In the genomic region with DNA sequence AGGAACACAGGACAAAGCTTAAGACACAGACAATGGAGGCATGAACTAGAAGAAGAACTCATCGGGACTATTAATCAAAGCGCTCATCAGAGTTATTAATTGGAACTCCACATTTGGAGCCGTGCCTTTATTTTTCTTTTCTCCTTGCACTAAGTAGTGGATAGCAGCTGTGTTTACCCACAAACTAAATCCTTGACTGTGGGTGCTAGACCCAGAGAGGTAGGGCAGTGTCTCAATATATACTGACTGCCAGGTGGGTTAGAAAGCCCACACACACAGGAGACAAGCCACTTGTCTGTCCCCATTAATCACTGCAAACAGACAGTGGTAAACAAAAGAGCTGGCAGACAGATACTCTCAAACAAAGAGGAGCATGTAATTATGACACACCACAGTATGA, we compare ENCODE assay signal across 18 mouse cellular contexts.
A peak's percentile ranks its signal among the peaks of the same experiment; 100 is the strongest.
DNase-seq lines count a peak whose midpoint lies in the region; ATAC-seq lines count a peak whose summit lies in the region.
"Had no signal": no experiment of that assay in that cellular context is flagged by ENCODE, and none has a peak within 500 bp of the region (broad histone marks: within the 10 kb centered on the region; RNA-seq: fewer than 3 reads in every experiment).

No protein-coding gene starts in this region.

- H3K36me3 ChIP-seq in forebrain, embryonic 13.5 days (ENCODE audit: poor library complexity, severe bottlenecking), result no peaks in the 10 kb centered on the region
- H3K36me3 ChIP-seq in forebrain, embryonic 11.5 days (ENCODE audit: control insufficient read depth, insufficient read depth, low read length), result no peaks in the 10 kb centered on the region; the same call in 1 of the 2 replicates
- no peaks in the 10 kb centered on the region for H3K36me3 ChIP-seq in hindbrain, embryonic 13.5 days
- H3K36me3 ChIP-seq in hindbrain, embryonic 10.5 days, result no peaks in the 10 kb centered on the region
- H3K36me3 ChIP-seq: heart, embryonic 15.5 days; hindbrain, embryonic 12.5 days had no signal

- no peaks in the 10 kb centered on the region for H3K4me1 ChIP-seq in forebrain, embryonic 13.5 days
- no peaks in the 10 kb centered on the region for H3K4me1 ChIP-seq in forebrain, embryonic 11.5 days (replicated peaks; ENCODE audit: control insufficient read depth, insufficient read depth, low read length)
- 0 out of 2 replicates have a peak, but pooled peaks cover 4% of the 10 kb centered on the region for H3K4me1 ChIP-seq in hindbrain, embryonic 13.5 days (replicated peaks)
- peaks cover 3% of the 10 kb centered on the region for H3K4me1 ChIP-seq in hindbrain, embryonic 10.5 days (replicated peaks)
- H3K4me1 ChIP-seq: hindbrain, embryonic 12.5 days had no signal

- H3K27me3 ChIP-seq in forebrain, embryonic 13.5 days, result no peaks in the 10 kb centered on the region
- H3K27me3 ChIP-seq in forebrain, embryonic 11.5 days (ENCODE audit: control insufficient read depth, insufficient read depth, low read length), result no peaks in the 10 kb centered on the region
- H3K27me3 ChIP-seq in hindbrain, embryonic 13.5 days, result no peaks in the 10 kb centered on the region
- H3K27me3 ChIP-seq in hindbrain, embryonic 10.5 days (ENCODE audit: insufficient read depth, poor library complexity, severe bottlenecking), result peaks cover 3% of the 10 kb centered on the region; the same call in 1 of the 2 replicates
- H3K27me3 ChIP-seq: CH12.LX; heart, embryonic 15.5 days; hindbrain, embryonic 12.5 days had no signal

- H3K9ac ChIP-seq in forebrain, embryonic 13.5 days, result no peak overlapping the region
- no peak overlapping the region for H3K9ac ChIP-seq in forebrain, embryonic 11.5 days (ENCODE audit: low read length)
- no peak overlapping the region for H3K9ac ChIP-seq in hindbrain, embryonic 13.5 days
- H3K9ac ChIP-seq: heart, embryonic 15.5 days; hindbrain, embryonic 12.5 days had no signal

- no peak for DNase-seq in forebrain, embryonic 11.5 days (ENCODE audit: low spot score)
- DNase-seq in hindbrain, embryonic 10.5 days (ENCODE audit: low spot score), result no peak
- DNase-seq in Muller cell, postnatal 12 days (ENCODE audit: inconsistent ontology term), result peak; percentile 62
- DNase-seq in retina, embryonic 14.5 days (ENCODE audit: low spot score), result peak; percentile 57
- DNase-seq in heart, postnatal 10 days, result no peak
- DNase-seq: adrenal gland, adult 2 months; adrenal gland, postnatal 25 days; cerebellum, adult 2 months; cerebellum, postnatal 10 days; gastrocnemius, postnatal 36 days; heart, adult 18-20 months; kidney, adult 18-20 months had no signal

- 0 out of 2 replicates have a peak, but pooled peaks have one; percentile 48 for ATAC-seq in forebrain, embryonic 13.5 days
- no peak for ATAC-seq in forebrain, embryonic 11.5 days (replicated peaks; ENCODE audit: low FRiP score)
- ATAC-seq in hindbrain, embryonic 13.5 days (ENCODE audit: low FRiP score), result 0 out of 2 replicates have a peak, but pooled peaks have one; percentile 36

- intact Hi-C loops in heart, postnatal 10 days (cut with DNase I), result no loop called here

- no peaks in the 10 kb centered on the region for H3K9me3 ChIP-seq in forebrain, embryonic 13.5 days (replicated peaks)
- H3K9me3 ChIP-seq in forebrain, embryonic 11.5 days (ENCODE audit: control insufficient read depth, low read length), result no peaks in the 10 kb centered on the region
- no peaks in the 10 kb centered on the region for H3K9me3 ChIP-seq in hindbrain, embryonic 13.5 days
- no peaks in the 10 kb centered on the region for H3K9me3 ChIP-seq in hindbrain, embryonic 10.5 days
- H3K9me3 ChIP-seq: heart, embryonic 15.5 days; hindbrain, embryonic 12.5 days had no signal

- H3K4me2 ChIP-seq in forebrain, embryonic 13.5 days, result no peak overlapping the region
- H3K4me2 ChIP-seq in forebrain, embryonic 11.5 days (ENCODE audit: low read depth, low read length, severe bottlenecking), result no peak overlapping the region
- no peak overlapping the region for H3K4me2 ChIP-seq in hindbrain, embryonic 13.5 days
- H3K4me2 ChIP-seq: heart, embryonic 11.5 days; heart, embryonic 15.5 days; hindbrain, embryonic 12.5 days had no signal

- no peak overlapping the region for H3K27ac ChIP-seq in forebrain, embryonic 13.5 days
- H3K27ac ChIP-seq in forebrain, embryonic 11.5 days (ENCODE audit: low read depth, low read length), result no peak overlapping the region
- no peak overlapping the region for H3K27ac ChIP-seq in hindbrain, embryonic 13.5 days
- no peak overlapping the region for H3K27ac ChIP-seq in hindbrain, embryonic 10.5 days
- H3K27ac ChIP-seq: heart, embryonic 15.5 days; hindbrain, embryonic 12.5 days had no signal

- no peak overlapping the region for H3K4me3 ChIP-seq in forebrain, embryonic 13.5 days
- H3K4me3 ChIP-seq in forebrain, embryonic 11.5 days (ENCODE audit: low read depth, low read length), result no peak overlapping the region
- H3K4me3 ChIP-seq in hindbrain, embryonic 13.5 days, result no peak overlapping the region
- no peak overlapping the region for H3K4me3 ChIP-seq in hindbrain, embryonic 10.5 days
- H3K4me3 ChIP-seq: heart, embryonic 15.5 days; hindbrain, embryonic 12.5 days had no signal

- WGBS in forebrain, embryonic 13.5 days, result 59% methylated on average over 3 of the region's 3 CpGs
- WGBS in forebrain, embryonic 11.5 days, result 78% methylated on average over 3 of the region's 3 CpGs
- 66% methylated on average over 3 of the region's 3 CpGs for WGBS in hindbrain, embryonic 13.5 days
- WGBS in hindbrain, embryonic 10.5 days, result 84% methylated on average over 3 of the region's 3 CpGs

Comparison
In these comparisons a context has a peak if more than half of its experiments do, and no peak if none do; other contexts are left out.
1. DNase-seq: peak in Muller cell, postnatal 12 days (single experiment) and retina, embryonic 14.5 days (single experiment); none in forebrain, embryonic 11.5 days (single experiment), hindbrain, embryonic 10.5 days (single experiment) and heart, postnatal 10 days (0 of 2).